Mouse (Mus musculus) kidney, embryonic 16.5 days (tissue): ENCODE results near the gene Prss8. TPM values are rescaled to one million over a fixed set of nuclear protein-coding genes. Genes with fewer than 3 reads are reported as not detected.
A peak's percentile ranks its signal among the peaks of the same experiment; 100 is the strongest.
"Not testable (repeated sequence)": the region's sequence is repeated elsewhere in the genome, so short reads cannot be mapped to it uniquely, and the experiment has no call there.

Experiments used
- ATAC-seq: fragments of 200-750 bp; cut with Nextera tagmentation; 2 replicates; pipeline ENCODE4 v1.8.0; 2017; ENCODE audit warnings: moderate TSS enrichment; ENCODE audit not compliant: low FRiP score, low TSS enrichment
- H3K27ac ChIP-seq: fragments of 300-500 bp; sonication (generic); 2 replicates; pipeline ENCODE4 v1.5.1; 2014; ENCODE audit warnings: low read length
- H3K27me3 ChIP-seq: fragments of 300-500 bp; sonication (generic); 2 replicates; pipeline ENCODE4 v1.6.1; 2014; ENCODE audit warnings: low read length, control low read depth, mixed read lengths; ENCODE audit not compliant: insufficient read depth
- H3K36me3 ChIP-seq: fragments of 300-500 bp; sonication (generic); 2 replicates; pipeline ENCODE4 v1.6.1; 2014; ENCODE audit warnings: low read length, control low read depth, mixed read lengths; ENCODE audit not compliant: insufficient read depth
- H3K4me1 ChIP-seq: fragments of 300-500 bp; sonication (generic); 2 replicates; pipeline ENCODE4 v1.6.1; 2014; ENCODE audit warnings: low read length, control low read depth, mixed read lengths; ENCODE audit not compliant: insufficient read depth
- H3K4me2 ChIP-seq: fragments of 300-500 bp; sonication (generic); replicated peaks from 2 replicates; pipeline ENCODE4 v1.6.1; 2014; ENCODE audit warnings: low read depth, low read length
- H3K4me3 ChIP-seq: fragments of 300-500 bp; sonication (generic); 2 replicates; pipeline ENCODE4 v1.5.1; 2014; ENCODE audit warnings: mild to moderate bottlenecking, low read length
- H3K9ac ChIP-seq: fragments of 300-500 bp; sonication (generic); replicated peaks from 2 replicates; pipeline ENCODE4 v1.6.1; 2014; ENCODE audit warnings: low read length
- H3K9me3 ChIP-seq: fragments of 300-500 bp; sonication (generic); 2 replicates; pipeline ENCODE4 v1.6.1; 2016; ENCODE audit warnings: low read length, control low read depth
- WGBS: fragments of 180-500 bp; shearing (Covaris S2); extraction: QIAGEN DNeasy Blood & Tissue Kit; methylation state at CpG from one replicate; pipeline ENCODE4 v1.1.7; 2014; 5-methylcytosine and 5-hydroxymethylcytosine counted together
- polyA plus RNA-seq: library from polyadenylated mRNA; unstranded; fragments of >200 nt; fragmentation: Nextera tagmentation; extraction: Ambion mirVana; gene quantifications from 2 replicates; pipeline ENCODE4 v1.2.1, GENCODE M21; 2015

The Prss8 gene
- polyA plus RNA-seq, 1 experiment from 2014 or later: 98.7 TPM

DNA sequence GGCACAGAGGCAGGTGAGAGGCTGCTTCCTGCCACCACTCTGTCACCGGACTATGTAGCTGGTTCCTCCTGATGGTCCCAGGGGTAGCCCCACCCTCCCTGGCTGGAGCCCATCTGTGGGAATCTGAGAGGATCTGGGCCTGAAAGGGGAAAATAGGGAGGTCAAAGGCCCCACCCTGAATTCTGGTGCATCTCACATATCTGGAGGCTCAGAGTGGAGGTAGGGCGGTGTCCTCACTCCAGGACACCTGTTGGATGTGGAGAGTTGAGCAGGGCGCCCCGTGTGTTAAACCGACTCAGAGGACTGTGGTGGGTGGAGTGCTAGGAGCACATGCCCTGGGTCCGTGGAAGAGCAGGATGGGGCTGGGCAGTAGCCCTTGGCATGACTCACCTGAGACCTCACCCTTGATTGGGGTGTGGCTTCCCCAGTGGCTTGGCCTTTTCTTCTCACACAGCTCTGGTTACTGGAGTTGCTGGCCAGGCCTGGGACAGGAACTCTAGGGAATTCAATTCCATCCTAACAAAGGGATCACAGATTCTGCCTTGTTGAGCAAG lies 16.6 kb upstream of the Prss8 start, which contains the start of gene Prss36:
Gene Prss36 (minus strand): TSS at position 256 of the 554 bp plus-strand sequence.
- Histone ChIP-seq H3K27me3 (peaks cover 27% of the 10 kb centered on the region), H3K4me1 (0 out of 2 replicates have a peak, but pooled peaks cover 4% of the 10 kb centered on the region), H3K9me3 (no peaks in the 10 kb centered on the region), H3K9ac (no peak within 1 kb of the TSS), H3K27ac (no peak within 1 kb of the TSS), H3K4me3 (no peak within 1 kb of the TSS), H3K4me2 (no peak within 1 kb of the TSS), H3K36me3 (no peaks in the 10 kb centered on the region)
- 0 out of 2 replicates have a peak, but pooled peaks have one; percentile 15 for ATAC-seq
- WGBS: 73% methylated on average over 6 of the region's 6 CpGs

DNA sequence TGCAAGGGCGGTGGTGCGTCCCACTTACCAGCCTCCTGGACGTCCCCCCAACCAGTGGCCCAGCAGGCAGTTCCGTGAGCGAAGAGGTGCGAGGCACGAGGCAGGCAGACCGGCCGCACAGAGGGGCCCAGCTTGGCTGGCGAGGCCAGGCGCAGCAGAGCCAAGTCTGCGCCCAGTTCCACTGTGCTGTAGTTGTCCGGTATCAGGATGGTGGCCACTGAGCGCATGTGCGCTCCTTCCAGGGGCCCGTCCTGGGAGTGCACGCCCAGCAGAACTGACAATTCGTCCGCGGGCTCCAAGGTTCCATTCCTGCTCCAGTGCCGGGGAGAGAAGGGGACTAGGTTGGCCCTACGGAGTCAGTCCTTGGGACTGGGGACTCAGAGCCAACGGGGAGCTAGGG lies 14.7 kb upstream of the Prss8 start:
- WGBS: 9% methylated on average over 23 of the region's 23 CpGs
- Histone ChIP-seq H3K9ac (peak overlapping the region; percentile 47; the same call in 1 of the 2 replicates), H3K4me3 (peak overlapping the region; percentile 16; the same call in 1 of the 2 replicates), H3K36me3 (no peaks in the 10 kb centered on the region), H3K27me3 (peaks cover 27% of the 10 kb centered on the region), H3K4me2 (peak overlapping the region; percentile 11), H3K27ac (no peak overlapping the region), H3K4me1 (0 out of 2 replicates have a peak, but pooled peaks cover 4% of the 10 kb centered on the region), H3K9me3 (no peaks in the 10 kb centered on the region)
- ATAC-seq: no peak

DNA sequence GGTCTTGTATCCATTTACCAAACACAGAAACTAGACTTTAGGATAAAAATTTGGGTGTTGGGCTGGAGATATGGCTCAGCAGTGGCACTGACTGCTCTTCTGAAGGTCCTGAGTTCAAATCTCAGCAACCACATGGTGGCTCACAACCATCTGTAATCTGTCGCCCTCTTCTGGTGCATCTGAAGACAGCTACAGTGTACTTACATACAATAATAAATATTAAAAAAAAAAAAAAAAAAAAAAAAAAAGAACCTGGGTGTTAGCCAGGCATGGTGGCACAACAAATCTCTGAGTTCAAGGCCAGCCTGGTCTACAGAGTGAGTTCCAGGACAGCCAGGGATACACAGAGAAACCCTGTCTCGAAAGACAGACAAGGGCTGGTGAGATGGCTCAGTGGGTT lies 12.2 kb upstream of the Prss8 start:
- not testable (repeated sequence) for ATAC-seq

DNA sequence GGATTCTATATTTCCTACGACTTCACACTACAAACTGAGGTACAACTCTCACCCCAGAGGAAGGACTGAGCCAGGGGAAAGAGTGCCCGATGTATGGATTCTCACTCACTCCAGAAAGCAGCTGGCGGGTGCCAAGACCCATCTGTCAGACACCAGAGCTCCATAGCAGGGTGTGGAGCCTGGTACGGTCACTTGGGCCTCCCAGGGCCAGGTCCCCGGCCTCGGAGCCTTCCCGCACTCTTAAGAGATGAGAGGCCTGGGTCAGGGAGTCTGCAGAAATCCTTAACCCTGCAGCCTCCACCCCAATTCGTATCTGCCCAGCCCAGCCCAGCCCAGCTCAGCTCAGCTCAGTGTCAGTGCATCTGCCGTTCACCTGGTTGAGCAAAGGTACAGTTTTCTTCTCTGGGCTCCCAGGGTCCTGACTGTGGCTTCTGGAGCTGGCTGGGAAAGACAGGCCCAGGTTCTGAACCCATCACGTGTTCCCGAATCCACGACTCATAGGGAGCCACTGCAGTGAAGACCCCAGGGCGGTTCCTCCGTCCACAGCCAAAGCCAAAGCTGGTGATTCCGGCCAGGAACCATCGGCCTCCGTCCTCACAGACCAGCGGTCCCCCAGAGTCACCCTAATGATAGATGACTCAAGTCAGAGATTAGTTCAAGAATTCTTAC lies 6.4 kb upstream of the Prss8 start:
- ATAC-seq: no peak
- 53% methylated on average over 18 of the region's 18 CpGs for WGBS
- peaks cover 39% of the 10 kb centered on the region for H3K4me1 ChIP-seq
- peak overlapping the region; percentile 88 for H3K9ac ChIP-seq
- no peak overlapping the region for H3K27ac ChIP-seq
- peak overlapping the region; percentile 71 for H3K4me3 ChIP-seq
- peak overlapping the region; percentile 98 for H3K4me2 ChIP-seq
- no peaks in the 10 kb centered on the region for H3K27me3 ChIP-seq
- no peaks in the 10 kb centered on the region for H3K9me3 ChIP-seq
- H3K36me3 ChIP-seq: no peaks in the 10 kb centered on the region

More for the DNA sequence above, 12.2 kb upstream of the Prss8 start:
- not testable (repeated sequence) for H3K4me2 ChIP-seq, H3K9ac ChIP-seq, H3K36me3 ChIP-seq, H3K27ac ChIP-seq, H3K9me3 ChIP-seq, H3K4me1 ChIP-seq, H3K4me3 ChIP-seq
- peaks cover 27% of the 10 kb centered on the region for H3K27me3 ChIP-seq
- 59% methylated on average over 2 of the region's 2 CpGs for WGBS

GRCm38 (mm10) chr7:127935748-127936159 lies 5.8 kb upstream of the Prss8 start:
- Histone ChIP-seq H3K4me2 (peak overlapping the region; percentile 98), H3K4me1 (peaks cover 42% of the 10 kb centered on the region), H3K4me3 (peak overlapping the region; percentile 71), H3K9ac (peak overlapping the region; percentile 88), H3K27ac (no peak overlapping the region), H3K27me3 (no peaks in the 10 kb centered on the region), H3K36me3 (no peaks in the 10 kb centered on the region), H3K9me3 (no peaks in the 10 kb centered on the region)
- no peak; the same call in none of the 2 replicates for ATAC-seq
- under 1% methylated on average over 37 of the region's 38 CpGs for WGBS

DNA sequence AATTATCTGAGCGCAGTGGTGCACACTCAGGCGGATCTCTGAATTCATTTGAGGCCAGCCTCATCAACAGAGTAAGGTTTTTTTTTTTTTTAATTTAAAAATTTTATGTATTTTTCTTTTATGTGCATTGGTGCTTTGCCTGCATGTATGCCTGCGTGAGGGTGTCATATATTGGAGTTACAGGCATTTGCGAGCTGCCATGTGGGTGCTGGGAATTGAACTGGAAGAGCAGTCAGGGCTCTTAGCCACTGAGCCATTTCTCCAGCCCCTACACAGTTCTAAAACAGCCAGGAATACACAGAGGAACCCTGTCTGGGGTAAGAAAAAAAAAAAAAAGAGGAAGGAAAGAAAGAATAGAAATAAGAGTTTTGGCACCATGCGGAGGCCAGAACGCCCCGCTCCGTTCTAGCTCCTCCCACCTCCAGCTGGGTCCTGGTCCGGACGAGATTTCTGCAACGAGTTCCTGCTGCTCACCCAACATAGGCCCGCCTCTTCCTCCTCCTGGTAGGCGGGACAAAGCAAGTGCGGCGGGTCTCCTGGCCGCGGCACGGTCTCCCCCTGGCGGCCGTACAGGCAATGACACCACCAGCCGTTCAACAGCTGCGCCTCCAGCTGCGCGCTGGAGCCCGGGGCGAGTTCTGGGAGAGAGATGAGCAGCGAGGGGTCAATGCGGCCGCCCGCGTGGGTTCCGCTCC lies 5.3 kb upstream of the Prss8 start:
- Histone ChIP-seq H3K27me3 (no peaks in the 10 kb centered on the region), H3K9me3 (no peaks in the 10 kb centered on the region), H3K4me1 (peaks cover 47% of the 10 kb centered on the region), H3K9ac (peak overlapping the region; percentile 88), H3K4me3 (peak overlapping the region; percentile 71), H3K27ac (peak overlapping the region; percentile 63), H3K4me2 (peak overlapping the region; percentile 98), H3K36me3 (no peaks in the 10 kb centered on the region)
- 6% methylated on average over 32 of the region's 32 CpGs for WGBS
- ATAC-seq: peak; percentile 92

DNA sequence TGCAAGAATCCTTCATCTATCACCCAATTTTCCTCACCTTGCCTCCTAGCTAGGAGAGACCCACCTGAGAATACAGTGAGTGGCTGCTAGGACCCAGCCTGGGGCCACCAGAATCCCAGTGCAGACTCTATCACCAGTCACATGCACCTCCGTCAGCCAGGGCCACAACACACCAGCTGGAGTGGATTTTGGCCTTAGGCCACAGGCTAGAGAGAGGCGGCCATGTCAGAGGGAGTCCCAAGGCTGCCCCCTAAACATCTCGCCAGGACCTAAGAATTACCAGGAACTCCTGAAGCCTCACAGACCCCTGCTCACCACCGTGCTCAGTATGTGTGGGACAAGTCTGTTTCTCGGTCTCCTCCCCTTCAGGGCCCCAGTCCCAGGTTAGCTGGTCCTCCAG lies 4.2 kb upstream of the Prss8 start:
- Histone ChIP-seq H3K4me1 (peaks cover 49% of the 10 kb centered on the region), H3K27ac (no peak overlapping the region), H3K27me3 (no peaks in the 10 kb centered on the region), H3K9ac (no peak overlapping the region), H3K9me3 (no peaks in the 10 kb centered on the region), H3K4me2 (no peak overlapping the region), H3K36me3 (no peaks in the 10 kb centered on the region), H3K4me3 (no peak overlapping the region)
- WGBS: 79% methylated on average over 5 of the region's 5 CpGs
- no peak for ATAC-seq

- no peak overlapping the region for H3K4me3 ChIP-seq
- peak overlapping the region; percentile 29 for H3K9ac ChIP-seq
- peaks cover 53% of the 10 kb centered on the region for H3K4me1 ChIP-seq
- WGBS: 21% methylated on average over 13 of the region's 13 CpGs
- no peaks in the 10 kb centered on the region for H3K27me3 ChIP-seq
- no peak for ATAC-seq
- peak overlapping the region; percentile 76 for H3K27ac ChIP-seq
- no peaks in the 10 kb centered on the region for H3K9me3 ChIP-seq
- no peak overlapping the region for H3K4me2 ChIP-seq
- H3K36me3 ChIP-seq: no peaks in the 10 kb centered on the region
Measured at GRCm38 (mm10) chr7:127932273-127933031, 2.5 kb upstream of the Prss8 start.

DNA sequence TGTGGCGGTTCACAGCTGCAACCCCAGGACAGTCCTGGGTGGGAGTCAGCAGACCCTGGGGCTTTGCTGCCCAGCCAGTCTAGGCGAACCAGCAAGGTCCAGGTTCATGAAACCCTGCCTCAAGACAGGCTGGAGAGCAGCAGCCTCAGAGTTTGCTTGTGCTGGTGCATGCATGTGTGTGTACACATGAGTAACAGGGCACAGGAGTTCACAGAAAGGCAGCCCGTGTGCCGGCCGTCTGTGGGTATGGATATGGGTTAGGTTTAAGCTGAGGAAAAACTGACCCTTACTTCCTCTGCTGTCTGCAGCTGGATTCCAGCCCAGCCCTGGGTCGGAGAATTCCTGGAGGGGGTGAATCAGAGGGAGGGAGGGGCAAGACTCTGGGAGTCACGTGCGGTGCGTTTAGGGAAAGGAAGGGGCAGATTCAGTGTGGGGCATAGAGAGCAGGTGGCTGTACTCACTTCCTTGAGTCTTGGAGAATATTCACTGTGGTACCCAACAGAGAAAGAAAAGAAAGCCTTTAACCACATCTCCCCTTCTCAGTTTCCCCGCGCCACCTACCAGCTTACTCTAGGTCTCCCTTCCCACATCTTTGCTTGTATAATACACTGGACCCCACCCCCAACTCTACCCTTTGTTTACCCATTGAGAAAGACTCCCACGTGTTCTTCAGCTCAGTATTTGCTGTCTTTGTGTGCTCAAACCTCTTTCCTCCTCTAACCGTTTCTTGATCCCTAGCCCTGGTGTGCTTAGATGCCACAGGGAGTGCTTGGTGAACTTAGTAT lies 1.6 kb upstream of the Prss8 start:
- Histone ChIP-seq H3K9ac (peak overlapping the region; percentile 5; the same call in 1 of the 2 replicates), H3K4me2 (0 out of 2 replicates have a peak overlapping the region, but pooled peaks have one; percentile 8), H3K4me1 (peaks cover 57% of the 10 kb centered on the region), H3K4me3 (no peak overlapping the region), H3K36me3 (peaks cover 8% of the 10 kb centered on the region), H3K27me3 (no peaks in the 10 kb centered on the region), H3K27ac (peak overlapping the region; percentile 76), H3K9me3 (no peaks in the 10 kb centered on the region)
- WGBS: 27% methylated on average over 13 of the region's 13 CpGs
- ATAC-seq: no peak
